Mouse (Mus musculus): Measurements from ENCODE around the gene Spen.

DNA sequence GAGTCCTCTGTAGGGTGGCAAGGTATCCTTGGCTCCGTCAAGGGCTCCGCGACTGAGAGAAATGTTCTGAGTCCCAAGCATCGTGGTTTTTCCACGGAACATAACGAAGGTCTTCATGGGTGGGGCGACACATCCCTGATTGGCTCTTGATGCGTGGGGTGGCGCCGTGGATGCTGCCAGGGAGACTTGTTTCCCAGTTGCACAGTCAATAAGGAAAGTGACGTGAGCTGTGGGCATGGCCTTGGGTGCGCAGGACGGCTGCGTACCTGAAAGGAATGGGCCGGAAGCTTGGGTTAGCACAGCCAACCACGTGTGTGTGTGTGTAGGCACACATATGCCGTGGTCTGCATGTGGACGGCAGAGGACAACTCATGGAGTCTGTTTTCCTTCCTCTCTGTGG lies 105.2 kb downstream of the Spen start:
- TF ChIP-seq CTCF (IDR thresholded peaks at IDR 0.05; ENCODE audit: low read depth) (no peak), EP300 (IDR thresholded peaks at IDR 0.05; ENCODE audit: low read depth) (no peak)
